Mouse (Mus musculus) G1E (cell line): ENCODE measurements around the gene Fam129c.

Experiments used
- CTCF ChIP-seq: IDR thresholded peaks from 2 replicates; pipeline ENCODE4 v1.5.1; 2012; ENCODE audit warnings: low read depth, low read length, inconsistent platforms, mixed read lengths
- GATA1 ChIP-seq: IDR thresholded peaks from 2 replicates; pipeline ENCODE4 v1.6.1; 2012; ENCODE audit warnings: borderline replicate concordance, low read length, inconsistent platforms, mixed read lengths
- POLR2AphosphoS5 ChIP-seq: IDR thresholded peaks from 2 replicates; pipeline ENCODE4 v1.6.1; 2012; ENCODE audit warnings: low read depth, low read length, inconsistent platforms; ENCODE audit not compliant: insufficient replicate concordance
- TAL1 ChIP-seq: conservative IDR thresholded peaks from 2 replicates; pipeline ENCODE4 v1.6.1; 2012; ENCODE audit warnings: low read depth, low read length, inconsistent platforms, mixed read lengths

DNA sequence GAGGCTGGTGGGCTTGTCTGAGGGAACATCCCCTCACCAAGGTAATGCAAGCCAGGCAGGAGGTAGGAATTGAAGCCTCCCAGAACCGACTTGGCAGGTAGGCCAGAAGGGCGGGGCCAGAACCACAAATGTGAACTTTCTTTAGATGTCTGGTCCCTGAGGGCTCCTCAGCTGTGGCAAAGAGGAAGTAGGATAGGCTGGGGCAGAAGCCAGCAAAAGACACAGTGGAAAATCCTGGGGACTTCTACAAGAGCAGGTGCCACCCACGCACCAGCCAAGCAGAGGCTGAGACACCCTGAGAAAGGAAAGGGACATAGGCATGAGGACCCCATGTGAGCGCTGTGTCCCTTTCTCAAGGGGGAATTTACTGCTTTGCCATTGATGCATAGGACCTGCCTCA lies 650 bp upstream of the Fam129c start:
- TF ChIP-seq TAL1 = no peak
- no peak for TF ChIP-seq CTCF
- no peak for TF ChIP-seq GATA1
- no peak for TF ChIP-seq POLR2AphosphoS5
